In genomic region chr4:120389546-120389945, GRCm38 (mm10) we compare ENCODE assay signal across 31 mouse cellular contexts. TPM values are rescaled to one million over a fixed set of nuclear protein-coding genes. Genes with fewer than 3 reads are reported as not detected.
DNase-seq lines count a peak whose midpoint lies in the region; ATAC-seq and TF ChIP-seq lines count a peak whose summit lies in the region.
"Had no signal": no experiment of that assay in that cellular context is flagged by ENCODE, and none has a peak within 500 bp of the region (broad histone marks: within the 10 kb centered on the region; RNA-seq: fewer than 3 reads in every experiment).

No protein-coding gene starts in this region.

- peak; percentile 33 for DNase-seq in embryo, embryonic 11 days
- DNase-seq in embryo, embryonic 9.5 days (ENCODE audit: extremely low spot score) = no peak
- DNase-seq in heart, embryonic 10.5 days (ENCODE audit: low spot score) = peak; percentile 25
- no peak for DNase-seq in heart, adult 9 months (ENCODE audit: low spot score in 2 of 2)
- DNase-seq in midbrain, postnatal 0 days (ENCODE audit: low spot score) = no peak
- no peak for DNase-seq in midbrain, embryonic 10.5 days (ENCODE audit: low spot score)
- peak; percentile 26 for DNase-seq in mesoderm, embryonic 11.5 days (ENCODE audit: low read depth, low spot score)
- DNase-seq in lung, postnatal 14 days = no peak
- DNase-seq: adrenal gland, postnatal 14 days; cerebellum, adult 18-20 months; cerebellum, postnatal 10 days; gastrocnemius, postnatal 10 days; heart, postnatal 4 days; kidney, adult 8-10 months; kidney, postnatal 4 days; liver, postnatal 0 days; lung, postnatal 4 days; right cerebral cortex, adult 18-20 months; spleen, adult 18-20 months had no signal

- H3K4me1 ChIP-seq in heart, embryonic 10.5 days = peaks cover 39% of the 10 kb centered on the region
- no peaks in the 10 kb centered on the region for H3K4me1 ChIP-seq in midbrain, postnatal 0 days (ENCODE audit: insufficient read depth, low read length)
- peaks cover 15% of the 10 kb centered on the region for H3K4me1 ChIP-seq in midbrain, embryonic 10.5 days
- H3K4me1 ChIP-seq: neural tube, embryonic 12.5 days had no signal

- H3K9ac ChIP-seq in midbrain, postnatal 0 days (replicated peaks; ENCODE audit: low read length, poor library complexity, severe bottlenecking) = no peak overlapping the region
- H3K9ac ChIP-seq: embryonic facial prominence, embryonic 13.5 days; liver, embryonic 12.5 days; liver, postnatal 0 days; neural tube, embryonic 12.5 days had no signal

- no peaks in the 10 kb centered on the region for H3K27me3 ChIP-seq in heart, embryonic 10.5 days (ENCODE audit: insufficient read depth, poor library complexity, severe bottlenecking)
- H3K27me3 ChIP-seq in midbrain, postnatal 0 days (ENCODE audit: insufficient read depth, low read length) = no peaks in the 10 kb centered on the region
- H3K27me3 ChIP-seq in midbrain, embryonic 10.5 days (ENCODE audit: low read depth, poor library complexity, severe bottlenecking) = peaks cover 58% of the 10 kb centered on the region
- H3K27me3 ChIP-seq: embryonic facial prominence, embryonic 13.5 days; liver, embryonic 12.5 days; neural tube, embryonic 12.5 days; Patski had no signal

- no peak overlapping the region for H3K4me3 ChIP-seq in heart, embryonic 10.5 days
- no peak overlapping the region for H3K4me3 ChIP-seq in midbrain, postnatal 0 days (ENCODE audit: low read depth, low read length)
- H3K4me3 ChIP-seq in midbrain, embryonic 10.5 days = no peak overlapping the region
- H3K4me3 ChIP-seq: embryonic facial prominence, embryonic 13.5 days; liver, embryonic 12.5 days; megakaryocyte, embryonic 14.5 days; myocyte; neural tube, embryonic 12.5 days had no signal

- peak overlapping the region; percentile 44; the same call in 1 of the 2 replicates for H3K27ac ChIP-seq in heart, embryonic 10.5 days
- 0 out of 2 replicates have a peak overlapping the region, but pooled peaks have one; percentile 18 for H3K27ac ChIP-seq in midbrain, postnatal 0 days (ENCODE audit: low read depth, low read length)
- H3K27ac ChIP-seq in midbrain, embryonic 10.5 days (replicated peaks) = no peak overlapping the region
- H3K27ac ChIP-seq: embryonic facial prominence, embryonic 13.5 days; kidney, postnatal 0 days; liver, embryonic 12.5 days; neural tube, embryonic 12.5 days; stomach, postnatal 0 days had no signal

- 73% methylated on average over 6 of the region's 6 CpGs for WGBS in heart, embryonic 10.5 days
- 42% methylated on average over 6 of the region's 6 CpGs for WGBS in midbrain, postnatal 0 days
- 61% methylated on average over 6 of the region's 6 CpGs for WGBS in midbrain, embryonic 10.5 days

- no peak for TF ChIP-seq CTCF in midbrain, postnatal 0 days (IDR thresholded peaks at IDR 0.05)

- no peaks in the 10 kb centered on the region for H3K9me3 ChIP-seq in heart, embryonic 10.5 days
- H3K9me3 ChIP-seq in midbrain, postnatal 0 days (ENCODE audit: low read length) = no peaks in the 10 kb centered on the region
- no peaks in the 10 kb centered on the region for H3K9me3 ChIP-seq in midbrain, embryonic 10.5 days (replicated peaks)
- H3K9me3 ChIP-seq: embryonic facial prominence, embryonic 13.5 days; liver, embryonic 12.5 days; neural tube, embryonic 12.5 days had no signal

- ATAC-seq in midbrain, postnatal 0 days (ENCODE audit: low FRiP score) = no peak
- ATAC-seq: hindbrain, embryonic 16.5 days; intestine, embryonic 16.5 days; liver, embryonic 12.5 days; liver, postnatal 0 days; midbrain, embryonic 16.5 days; Patski had no signal

- no peak overlapping the region for H3K4me2 ChIP-seq in midbrain, postnatal 0 days (ENCODE audit: low read depth, low read length, poor library complexity, severe bottlenecking)
- H3K4me2 ChIP-seq: embryonic facial prominence, embryonic 13.5 days; heart, embryonic 11.5 days; liver, embryonic 12.5 days; neural tube, embryonic 12.5 days had no signal

- H3K36me3 ChIP-seq in heart, embryonic 10.5 days = no peaks in the 10 kb centered on the region
- H3K36me3 ChIP-seq in midbrain, postnatal 0 days (ENCODE audit: insufficient read depth, low read length) = no peaks in the 10 kb centered on the region
- H3K36me3 ChIP-seq in midbrain, embryonic 10.5 days = no peaks in the 10 kb centered on the region
- H3K36me3 ChIP-seq: embryonic facial prominence, embryonic 13.5 days; liver, embryonic 12.5 days; neural tube, embryonic 12.5 days had no signal

RNA-seq across cellular contexts. Expression of gene Scmh1, which starts 15.5 kb away (rescaled TPM):
- polyA plus RNA-seq in heart, embryonic 10.5 days (2016; fragmentation: Nextera tagmentation; extraction: Ambion mirVana) = 58.3 and 86.8 TPM in 2 replicates
- 53.6 and 57.3 TPM in 2 replicates for total RNA-seq in midbrain, postnatal 0 days (2014; rRNA removed)
- 66.8 TPM in 2 replicates for polyA plus RNA-seq in midbrain, postnatal 0 days (2015; fragmentation: Nextera tagmentation; extraction: Ambion mirVana)
- polyA plus RNA-seq in midbrain, embryonic 10.5 days (2016; fragmentation: Nextera tagmentation; extraction: Ambion mirVana) = 36.8 and 46.9 TPM in 2 replicates

Comparison
In these comparisons a context has a peak if more than half of its experiments do, and no peak if none do; other contexts are left out.
1. DNase-seq: peak in embryo, embryonic 11 days (single experiment), heart, embryonic 10.5 days (single experiment) and mesoderm, embryonic 11.5 days (single experiment); none in embryo, embryonic 9.5 days (single experiment), heart, adult 9 months (0 of 2), midbrain, postnatal 0 days (single experiment), midbrain, embryonic 10.5 days (single experiment) and lung, postnatal 14 days (single experiment).